Mouse (Mus musculus) liver, embryonic 14.5 days (tissue): Measurements from ENCODE around the gene Hipk4. TPM values are rescaled to one million over a fixed set of nuclear protein-coding genes. Genes with fewer than 3 reads are reported as not detected.
A peak's percentile ranks its signal among the peaks of the same experiment; 100 is the strongest.

Experiments
- ATAC-seq: fragments of 200-750 bp; cut with Nextera tagmentation; 2 replicates; pipeline ENCODE4 v1.8.0; 2017; ENCODE audit warnings: moderate number of reproducible peaks, mild to moderate bottlenecking, moderate library complexity; ENCODE audit not compliant: insufficient read depth
- DNase-seq, 3 experiments: peaks; one replicate each; pipeline ENCODE4 v3.0.0-alpha.2; 2012 to 2013; ENCODE audit warnings: low read depth in 3 of 3, low spot score in 3 of 3
- H3K27ac ChIP-seq: fragments of 300-500 bp; sonication (generic); 2 replicates; pipeline ENCODE4 v1.5.1; 2014; ENCODE audit warnings: moderate library complexity, mild to moderate bottlenecking, control low read depth, inconsistent platforms
- H3K27me3 ChIP-seq: fragments of 300-500 bp; sonication (generic); 2 replicates; pipeline ENCODE4 v1.6.1; 2014; ENCODE audit warnings: mild to moderate bottlenecking, low read length, moderate library complexity; ENCODE audit not compliant: control insufficient read depth, insufficient read depth
- H3K36me3 ChIP-seq: fragments of 300-500 bp; sonication (generic); replicated peaks from 2 replicates; pipeline ENCODE4 v1.6.1; 2014; ENCODE audit warnings: low read depth; ENCODE audit not compliant: control insufficient read depth, insufficient read depth
- H3K4me1 ChIP-seq, 2 experiments: fragments of 200-500 bp in 1 of 2; fragments of 300-500 bp in 1 of 2; sonication (generic) in 1 of 2; replicated peaks; 2 replicates each; pipeline ENCODE4 v1.6.1; 2012 to 2014; ENCODE audit warnings: antibody characterized with exemption in 1 of 2, inconsistent platforms in 1 of 2, low read length in 1 of 2; ENCODE audit not compliant: control insufficient read depth in 2 of 2, insufficient read depth in 2 of 2
- H3K4me2 ChIP-seq: fragments of 300-500 bp; sonication (generic); 2 replicates; pipeline ENCODE4 v1.6.1; 2014; ENCODE audit warnings: low read depth, mild to moderate bottlenecking, control low read depth, moderate library complexity
- H3K4me3 ChIP-seq, 2 experiments: fragments of 200-500 bp in 1 of 2; fragments of 300-500 bp in 1 of 2; sonication (generic) in 1 of 2; 2 replicates each; pipeline ENCODE4 v1.5.1; 2012 to 2014; ENCODE audit warnings: low read depth in 2 of 2, low read length in 2 of 2, mild to moderate bottlenecking in 2 of 2, control low read depth in 1 of 2, inconsistent platforms in 1 of 2, moderate library complexity in 1 of 2; ENCODE audit not compliant: insufficient read depth in 1 of 2
- H3K9ac ChIP-seq: fragments of 300-500 bp; sonication (generic); replicated peaks from 2 replicates; pipeline ENCODE4 v1.6.1; 2014; ENCODE audit warnings: mild to moderate bottlenecking, control low read depth, moderate library complexity
- H3K9me3 ChIP-seq: fragments of 300-500 bp; sonication (generic); 2 replicates; pipeline ENCODE4 v1.6.1; 2016; ENCODE audit warnings: low read length, mixed read lengths; ENCODE audit not compliant: control insufficient read depth
- CTCF ChIP-seq: IDR thresholded peaks from 2 replicates; pipeline ENCODE4 v1.5.1; 2016; ENCODE audit warnings: antibody characterized with exemption, low read depth, control low read depth
- EP300 ChIP-seq: IDR thresholded peaks from 2 replicates; pipeline ENCODE4 v1.6.1; 2016; ENCODE audit warnings: antibody characterized with exemption, low read depth
- WGBS: fragments of 180-500 bp; shearing (Covaris S2); extraction: QIAGEN DNeasy Blood & Tissue Kit; methylation state at CpG from one replicate; pipeline ENCODE4 v1.1.7; 2014; ENCODE audit not compliant: insufficient replicate concordance; 5-methylcytosine and 5-hydroxymethylcytosine counted together
- polyA plus RNA-seq, 2 experiments: library from polyadenylated mRNA; depleted of rRNA in 1 of 2; stranded (reverse) in 1 of 2; unstranded in 1 of 2; fragments of >200 nt; fragmentation: Nextera tagmentation in 1 of 2; extraction: Ambion mirVana in 1 of 2; gene quantifications; 2 replicates each; pipeline versions ENCODE4 v1.2.1 to v1.2.3; 2012 to 2014

The Hipk4 gene
- polyA plus RNA-seq, 2 experiments: 0.49 TPM; not detected in 1

GRCm38 (mm10) chr7:27478561-27478960 is 44.5 kb upstream of the Hipk4 start:
- peak overlapping the region; percentile 45; the same call in 1 of the 2 replicates for H3K27ac ChIP-seq
- WGBS: 47% methylated on average over 7 of the region's 7 CpGs

GRCm38 (mm10) chr7:27479750-27480149 is 43.3 kb upstream of the Hipk4 start:
- Histone ChIP-seq H3K4me1 (peaks cover 42 to 63% of the 10 kb centered on the region in 2 experiments), H3K9me3 (no peaks in the 10 kb centered on the region), H3K9ac (no peak overlapping the region), H3K36me3 (peaks cover 18% of the 10 kb centered on the region), H3K4me3 (no peak overlapping the region), H3K4me2 (peak overlapping the region; percentile 92), H3K27ac (peak overlapping the region; percentile 37), H3K27me3 (no peaks in the 10 kb centered on the region)
- WGBS: 70% methylated on average over 1 of the region's 1 CpGs
- ATAC-seq (no peak), DNase-seq (no peak)
- TF ChIP-seq EP300 (no peak), CTCF (no peak)

More at GRCm38 (mm10) chr7:27478561-27478960, 44.5 kb upstream of the Hipk4 start:
- H3K4me1 ChIP-seq: peaks cover 36 to 55% of the 10 kb centered on the region in 2 experiments
- H3K27me3 ChIP-seq: no peaks in the 10 kb centered on the region
- peak overlapping the region; percentile 14 for H3K4me2 ChIP-seq
- no peak overlapping the region for H3K4me3 ChIP-seq
- H3K9ac ChIP-seq: no peak overlapping the region
- peaks cover 18% of the 10 kb centered on the region for H3K36me3 ChIP-seq
- DNase-seq (no peak), ATAC-seq (no peak)
- TF ChIP-seq CTCF (peak; percentile 37; the same call in 1 of the 2 replicates), EP300 (no peak)
- no peaks in the 10 kb centered on the region for H3K9me3 ChIP-seq

- H3K27me3 ChIP-seq: no peaks in the 10 kb centered on the region
- H3K4me1 ChIP-seq: peaks cover 43 to 60% of the 10 kb centered on the region in 2 experiments
- TF ChIP-seq CTCF (no peak), EP300 (no peak)
- peak overlapping the region; percentile 95 for H3K27ac ChIP-seq
- 58% methylated on average over 3 of the region's 3 CpGs for WGBS
- H3K9ac ChIP-seq: peak overlapping the region; percentile 81
- peaks cover 18% of the 10 kb centered on the region for H3K36me3 ChIP-seq
- ATAC-seq: no peak
- DNase-seq: no peak
- no peaks in the 10 kb centered on the region for H3K9me3 ChIP-seq
- H3K4me2 ChIP-seq: peak overlapping the region; percentile 92
- peak overlapping the region; percentile 35 to 55 for H3K4me3 ChIP-seq
These were observed 42.6 kb upstream of the Hipk4 start for GRCm38 (mm10) chr7:27480506-27480905.

- TF ChIP-seq CTCF (no peak), EP300 (0 out of 2 replicates have a peak, but pooled peaks have one; percentile 28)
- Histone ChIP-seq H3K9me3 (no peaks in the 10 kb centered on the region), H3K9ac (peak overlapping the region; percentile 81), H3K4me2 (peak overlapping the region; percentile 92), H3K4me1 (peaks cover 46 to 59% of the 10 kb centered on the region in 2 experiments), H3K36me3 (peaks cover 17% of the 10 kb centered on the region), H3K4me3 (peak overlapping the region; percentile 35 to 55), H3K27me3 (no peaks in the 10 kb centered on the region), H3K27ac (peak overlapping the region; percentile 95)
- no peak for DNase-seq
- ATAC-seq: no peak
- 17% methylated on average over 11 of the region's 11 CpGs for WGBS
These were observed 42.0 kb upstream of the Hipk4 start for GRCm38 (mm10) chr7:27480927-27481626.

- Histone ChIP-seq H3K4me3 (peak overlapping the region; percentile 35 to 55), H3K9ac (peak overlapping the region; percentile 81), H3K27ac (peak overlapping the region; percentile 95), H3K4me2 (peak overlapping the region; percentile 92), H3K27me3 (no peaks in the 10 kb centered on the region), H3K36me3 (peaks cover 11% of the 10 kb centered on the region), H3K4me1 (peaks cover 46 to 59% of the 10 kb centered on the region in 2 experiments), H3K9me3 (no peaks in the 10 kb centered on the region)
- DNase-seq (peak; percentile 79 to 82 (median 80)), ATAC-seq (peak; percentile 95)
- 0% methylated on average over 10 of the region's 12 CpGs for WGBS
- TF ChIP-seq EP300: no peak
- no peak for TF ChIP-seq CTCF
These were observed 41.5 kb upstream of the Hipk4 start for GRCm38 (mm10) chr7:27481627-27481969.
